Mouse (Mus musculus): Measurements from ENCODE around the gene Serpina3g.

DNA sequence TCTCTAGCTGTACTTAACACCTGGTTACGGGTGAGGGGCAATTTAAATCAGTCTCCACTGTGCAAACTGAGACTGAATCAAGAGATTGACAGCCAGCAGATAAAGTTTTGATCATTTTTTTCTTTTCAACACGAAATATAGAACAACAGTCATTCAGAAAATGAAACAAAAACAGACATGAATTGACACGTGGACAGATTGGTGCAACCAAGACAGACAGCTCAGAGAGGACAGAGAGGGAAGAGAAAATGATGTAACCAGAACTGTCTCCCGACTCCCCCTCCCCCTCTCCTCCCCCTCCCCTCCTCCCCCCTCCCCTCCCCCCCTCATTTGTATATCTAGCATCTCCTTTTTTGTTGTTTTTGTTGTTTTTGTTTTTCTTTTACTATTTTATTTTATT is 53.8 kb downstream of the Serpina3g start:
- no peak for TF ChIP-seq CTCF (conservative IDR thresholded peaks at IDR 0.05; ENCODE audit: low read length)
- TF ChIP-seq NANOG (IDR thresholded peaks at IDR 0.05; ENCODE audit: borderline replicate concordance, low read length) = no peak
- TF ChIP-seq POU5F1 (IDR thresholded peaks at IDR 0.05; ENCODE audit: borderline replicate concordance, low read length) = no peak
